Mouse (Mus musculus) limb, embryonic 14.5 days (tissue): Measurements from ENCODE around the gene Rnf214. TPM values are rescaled to one million over a fixed set of nuclear protein-coding genes. Genes with fewer than 3 reads are reported as not detected.
A peak's percentile ranks its signal among the peaks of the same experiment; 100 is the strongest.

Source experiments
- ATAC-seq: fragments of 200-750 bp; cut with Nextera tagmentation; 2 replicates; pipeline ENCODE4 v1.8.0; 2017; ENCODE audit warnings: low read depth, moderate number of reproducible peaks, moderate TSS enrichment; ENCODE audit not compliant: low FRiP score
- DNase-seq: peaks from one replicate; pipeline ENCODE4 v3.0.0-alpha.2; 2015; ENCODE audit warnings: low spot score
- H3K27ac ChIP-seq: fragments of 300-500 bp; sonication (generic); replicated peaks from 2 replicates; pipeline ENCODE4 v1.5.1; 2014; ENCODE audit warnings: low read depth, mild to moderate bottlenecking, low read length, moderate library complexity, mixed read lengths
- H3K27me3 ChIP-seq: fragments of 300-500 bp; sonication (generic); 2 replicates; pipeline ENCODE4 v1.6.1; 2014; ENCODE audit warnings: low read length, mixed read lengths; ENCODE audit not compliant: control insufficient read depth, insufficient read depth
- H3K36me3 ChIP-seq: fragments of 300-500 bp; sonication (generic); 2 replicates; pipeline ENCODE4 v1.6.1; 2014; ENCODE audit warnings: mild to moderate bottlenecking, low read length, moderate library complexity, mixed read lengths; ENCODE audit not compliant: control insufficient read depth, insufficient read depth
- H3K4me1 ChIP-seq: fragments of 300-500 bp; sonication (generic); 2 replicates; pipeline ENCODE4 v1.6.1; 2014; ENCODE audit warnings: antibody characterized with exemption, low read length, mixed read lengths; ENCODE audit not compliant: control insufficient read depth, insufficient read depth
- H3K4me2 ChIP-seq: fragments of 300-500 bp; sonication (generic); replicated peaks from 2 replicates; pipeline ENCODE4 v1.6.1; 2014; ENCODE audit warnings: low read depth, mild to moderate bottlenecking, low read length, moderate library complexity; ENCODE audit not compliant: severe bottlenecking
- H3K4me3 ChIP-seq: fragments of 300-500 bp; sonication (generic); replicated peaks from 2 replicates; pipeline ENCODE4 v1.5.1; 2014; ENCODE audit warnings: low read length
- H3K9ac ChIP-seq: fragments of 300-500 bp; sonication (generic); 2 replicates; pipeline ENCODE4 v1.6.1; 2014; ENCODE audit warnings: mild to moderate bottlenecking, low read depth, low read length, moderate library complexity; ENCODE audit not compliant: severe bottlenecking
- H3K9me3 ChIP-seq: fragments of 300-500 bp; sonication (generic); 2 replicates; pipeline ENCODE4 v1.6.1; 2016; ENCODE audit warnings: low read length; ENCODE audit not compliant: control insufficient read depth
- POLR2A ChIP-seq: fragments of 200-500 bp; IDR thresholded peaks from 2 replicates; pipeline ENCODE4 v1.8.0; 2012; ENCODE audit warnings: inconsistent platforms, mild to moderate bottlenecking, moderate library complexity, borderline replicate concordance; ENCODE audit not compliant: insufficient read depth, insufficient read length; ENCODE audit errors: extremely low read depth
- WGBS: fragments of 180-500 bp; shearing (Covaris S2); extraction: QIAGEN DNeasy Blood & Tissue Kit; methylation state at CpG from one replicate; pipeline ENCODE4 v1.1.7; 2014; 5-methylcytosine and 5-hydroxymethylcytosine counted together
- polyA plus RNA-seq, 2 experiments: library from polyadenylated mRNA; depleted of rRNA in 1 of 2; stranded (reverse) in 1 of 2; unstranded in 1 of 2; fragments of >200 nt; fragmentation: Nextera tagmentation in 1 of 2; extraction: Ambion mirVana in 1 of 2; gene quantifications; 2 replicates each; pipeline versions ENCODE4 v1.2.1 to v1.2.3; 2012 to 2014

The Rnf214 gene
- polyA plus RNA-seq, 2 experiments = 27.6 to 55.7 TPM

GRCm38 (mm10) chr9:45843007-45843406, 63.7 kb downstream of the Rnf214 start:
- Histone ChIP-seq H3K4me3 (no peak overlapping the region), H3K9me3 (no peaks in the 10 kb centered on the region), H3K36me3 (no peaks in the 10 kb centered on the region; the same call in none of the 2 replicates), H3K4me1 (peaks cover 22% of the 10 kb centered on the region), H3K4me2 (no peak overlapping the region), H3K27ac (no peak overlapping the region), H3K27me3 (no peaks in the 10 kb centered on the region), H3K9ac (no peak overlapping the region)
- no peak for DNase-seq
- ATAC-seq = no peak
- 78% methylated on average over 5 of the region's 5 CpGs for WGBS
- TF ChIP-seq POLR2A = no peak

GRCm38 (mm10) chr9:45841458-45841857, 65.3 kb downstream of the Rnf214 start:
- no peak overlapping the region for H3K4me2 ChIP-seq
- DNase-seq = no peak
- no peak overlapping the region for H3K4me3 ChIP-seq
- H3K9me3 ChIP-seq = no peaks in the 10 kb centered on the region
- WGBS = 85% methylated on average over 6 of the region's 6 CpGs
- no peak for TF ChIP-seq POLR2A
- H3K27ac ChIP-seq = no peak overlapping the region
- no peak overlapping the region for H3K9ac ChIP-seq
- no peaks in the 10 kb centered on the region; the same call in 1 of the 2 replicates for H3K36me3 ChIP-seq
- no peaks in the 10 kb centered on the region for H3K27me3 ChIP-seq
- H3K4me1 ChIP-seq = peaks cover 22% of the 10 kb centered on the region
- no peak for ATAC-seq

- Histone ChIP-seq H3K9ac (peak overlapping the region; percentile 83), H3K4me1 (peaks cover 22% of the 10 kb centered on the region), H3K27me3 (no peaks in the 10 kb centered on the region), H3K27ac (no peak overlapping the region), H3K4me2 (peak overlapping the region; percentile 93), H3K4me3 (peak overlapping the region; percentile 60), H3K9me3 (no peaks in the 10 kb centered on the region), H3K36me3 (no peaks in the 10 kb centered on the region; the same call in 1 of the 2 replicates)
- DNase-seq (no peak), ATAC-seq (no peak)
- TF ChIP-seq POLR2A = no peak
- 67% methylated on average over 5 of the region's 5 CpGs for WGBS
Observed at GRCm38 (mm10) chr9:45840331-45840730, 66.4 kb downstream of the Rnf214 start.

GRCm38 (mm10) chr9:45839982-45840300, 66.8 kb downstream of the Rnf214 start:
- no peak for TF ChIP-seq POLR2A
- Histone ChIP-seq H3K4me3 (peak overlapping the region; percentile 60), H3K27me3 (no peaks in the 10 kb centered on the region), H3K9me3 (no peaks in the 10 kb centered on the region), H3K36me3 (no peaks in the 10 kb centered on the region; the same call in 1 of the 2 replicates), H3K4me1 (peaks cover 22% of the 10 kb centered on the region), H3K9ac (peak overlapping the region; percentile 83), H3K27ac (no peak overlapping the region), H3K4me2 (peak overlapping the region; percentile 93)
- WGBS = 80% methylated on average over 7 of the region's 7 CpGs
- DNase-seq (no peak), ATAC-seq (no peak)

- Histone ChIP-seq H3K9me3 (no peaks in the 10 kb centered on the region), H3K27me3 (no peaks in the 10 kb centered on the region), H3K4me2 (peak overlapping the region; percentile 93), H3K36me3 (no peaks in the 10 kb centered on the region; the same call in 1 of the 2 replicates), H3K27ac (no peak overlapping the region), H3K4me3 (peak overlapping the region; percentile 60), H3K4me1 (peaks cover 22% of the 10 kb centered on the region), H3K9ac (peak overlapping the region; percentile 83)
- ATAC-seq = no peak
- WGBS = 14% methylated on average over 16 of the region's 17 CpGs
- TF ChIP-seq POLR2A = no peak
- DNase-seq = no peak
Observed at GRCm38 (mm10) chr9:45839139-45839981, 67.4 kb downstream of the Rnf214 start.
